Mouse (Mus musculus) liver, postnatal 0 days (tissue): ENCODE measurements around the gene Zmat3. TPM values are rescaled to one million over a fixed set of nuclear protein-coding genes. Genes with fewer than 3 reads are reported as not detected.
A peak's percentile ranks its signal among the peaks of the same experiment; 100 is the strongest.

Experiments
- ATAC-seq: fragments of 200-750 bp; cut with Nextera tagmentation; 2 replicates; pipeline ENCODE4 v1.8.0; 2017; ENCODE audit warnings: mild to moderate bottlenecking, moderate library complexity
- DNase-seq: peaks from one replicate; pipeline ENCODE4 v3.0.0-alpha.2; 2016
- H3K27ac ChIP-seq: fragments of 300-500 bp; sonication (generic); 2 replicates; pipeline ENCODE4 v1.5.1; 2014; ENCODE audit warnings: antibody characterized with exemption, moderate library complexity, mild to moderate bottlenecking, low read depth
- H3K27me3 ChIP-seq: fragments of 300-500 bp; sonication (generic); 2 replicates; pipeline ENCODE4 v1.6.1; 2014; ENCODE audit warnings: low read length, control low read depth, mixed read lengths; ENCODE audit not compliant: insufficient read depth
- H3K36me3 ChIP-seq: fragments of 300-500 bp; sonication (generic); replicated peaks from 2 replicates; pipeline ENCODE4 v1.6.1; 2014; ENCODE audit warnings: mild to moderate bottlenecking, control low read depth, low read length, moderate library complexity, mixed read lengths; ENCODE audit not compliant: insufficient read depth
- H3K4me1 ChIP-seq: fragments of 300-500 bp; sonication (generic); 2 replicates; pipeline ENCODE4 v1.6.1; 2014; ENCODE audit warnings: antibody characterized with exemption, mild to moderate bottlenecking, control low read depth; ENCODE audit not compliant: insufficient read depth
- H3K4me2 ChIP-seq: fragments of 300-500 bp; sonication (generic); 2 replicates; pipeline ENCODE4 v1.6.1; 2014; ENCODE audit warnings: low read depth, mild to moderate bottlenecking, low read length, moderate library complexity, mixed read lengths
- H3K4me3 ChIP-seq: fragments of 300-500 bp; sonication (generic); 2 replicates; pipeline ENCODE4 v1.5.1; 2014; ENCODE audit warnings: low read depth, low read length
- H3K9ac ChIP-seq: fragments of 300-500 bp; sonication (generic); replicated peaks from 2 replicates; pipeline ENCODE4 v1.6.1; 2014; ENCODE audit warnings: mild to moderate bottlenecking, moderate library complexity
- H3K9me3 ChIP-seq: fragments of 300-500 bp; sonication (generic); 2 replicates; pipeline ENCODE4 v1.6.1; 2016; ENCODE audit warnings: mild to moderate bottlenecking, control low read depth, low read length, mixed read lengths
- CTCF ChIP-seq: sonication (generic); IDR thresholded peaks from 2 replicates; pipeline ENCODE4 v1.5.1; 2016; ENCODE audit warnings: antibody characterized with exemption, low read depth
- EP300 ChIP-seq: IDR thresholded peaks from 2 replicates; pipeline ENCODE4 v1.6.1; 2016; ENCODE audit warnings: antibody characterized with exemption, low read depth, mild to moderate bottlenecking
- WGBS: fragments of 180-500 bp; shearing (Covaris S2); extraction: QIAGEN DNeasy Blood & Tissue Kit; methylation state at CpG from one replicate; pipeline ENCODE4 v1.1.7; 2014; ENCODE audit not compliant: insufficient replicate concordance; 5-methylcytosine and 5-hydroxymethylcytosine counted together
- polyA plus RNA-seq: library from polyadenylated mRNA; unstranded; fragments of >200 nt; fragmentation: Nextera tagmentation; extraction: Ambion mirVana; gene quantifications from 2 replicates; pipeline ENCODE4 v1.2.1, GENCODE M21; 2015

The Zmat3 gene
- polyA plus RNA-seq, 1 experiment from 2014 or later: 0.62 TPM

- Histone ChIP-seq H3K27ac (no peak overlapping the region), H3K9ac (no peak overlapping the region), H3K36me3 (no peaks in the 10 kb centered on the region), H3K9me3 (no peaks in the 10 kb centered on the region), H3K4me1 (peaks cover 29% of the 10 kb centered on the region), H3K27me3 (no peaks in the 10 kb centered on the region), H3K4me2 (no peak overlapping the region), H3K4me3 (no peak overlapping the region)
- TF ChIP-seq EP300 (no peak), CTCF (no peak)
- DNase-seq: no peak
- ATAC-seq: no peak
- WGBS: 70% methylated on average over 7 of the region's 7 CpGs
Measured at GRCm38 (mm10) chr3:32402990-32403885, 37.4 kb upstream of the Zmat3 start.

DNA sequence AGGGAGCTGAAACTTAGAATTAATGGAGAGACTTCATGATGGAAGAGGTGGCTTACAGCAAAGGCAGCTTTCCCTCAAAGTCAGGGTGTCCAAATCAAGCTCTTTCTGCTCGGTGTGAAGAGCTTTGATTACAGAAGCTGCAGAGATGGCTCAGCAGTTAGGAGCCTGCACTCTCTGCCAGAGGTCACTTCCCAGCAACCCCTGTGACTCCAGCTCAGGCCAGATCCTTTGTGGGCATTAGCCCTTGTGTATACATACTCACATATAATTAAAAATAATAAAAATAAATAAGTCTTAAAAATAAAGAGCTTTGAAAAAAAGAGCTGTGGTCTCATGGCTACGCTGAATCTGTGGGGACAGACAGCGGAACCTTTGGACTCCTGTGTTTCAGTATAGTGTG lies 35.8 kb upstream of the Zmat3 start:
- Histone ChIP-seq H3K27me3 (no peaks in the 10 kb centered on the region), H3K27ac (no peak overlapping the region), H3K4me1 (peaks cover 29% of the 10 kb centered on the region), H3K9ac (no peak overlapping the region), H3K36me3 (no peaks in the 10 kb centered on the region), H3K4me3 (no peak overlapping the region), H3K9me3 (no peaks in the 10 kb centered on the region), H3K4me2 (no peak overlapping the region)
- ATAC-seq: no peak
- WGBS: 61% methylated on average over 3 of the region's 3 CpGs
- TF ChIP-seq CTCF: no peak
- no peak for TF ChIP-seq EP300
- DNase-seq: no peak

GRCm38 (mm10) chr3:32399931-32400330 lies 34.1 kb upstream of the Zmat3 start:
- TF ChIP-seq CTCF (no peak), EP300 (no peak)
- ATAC-seq (no peak), DNase-seq (no peak)
- WGBS: 70% methylated on average over 2 of the region's 2 CpGs
- Histone ChIP-seq H3K9ac (no peak overlapping the region), H3K4me1 (peaks cover 29% of the 10 kb centered on the region), H3K4me3 (no peak overlapping the region), H3K9me3 (no peaks in the 10 kb centered on the region), H3K27ac (no peak overlapping the region), H3K4me2 (no peak overlapping the region), H3K27me3 (no peaks in the 10 kb centered on the region), H3K36me3 (no peaks in the 10 kb centered on the region)

- Histone ChIP-seq H3K4me2 (no peak overlapping the region), H3K9me3 (no peaks in the 10 kb centered on the region), H3K9ac (no peak overlapping the region), H3K36me3 (no peaks in the 10 kb centered on the region), H3K27ac (no peak overlapping the region), H3K27me3 (no peaks in the 10 kb centered on the region), H3K4me1 (peaks cover 32% of the 10 kb centered on the region), H3K4me3 (no peak overlapping the region)
- no peak for ATAC-seq
- 43% methylated on average over 4 of the region's 4 CpGs for WGBS
- no peak for TF ChIP-seq CTCF
- no peak for TF ChIP-seq EP300
- no peak for DNase-seq
Measured at GRCm38 (mm10) chr3:32399381-32399780, 33.6 kb upstream of the Zmat3 start.

- Histone ChIP-seq H3K4me2 (peak overlapping the region; percentile 81), H3K9ac (no peak overlapping the region), H3K9me3 (no peaks in the 10 kb centered on the region), H3K27me3 (no peaks in the 10 kb centered on the region), H3K4me3 (peak overlapping the region; percentile 84), H3K36me3 (no peaks in the 10 kb centered on the region), H3K4me1 (peaks cover 31% of the 10 kb centered on the region), H3K27ac (0 out of 2 replicates have a peak overlapping the region, but pooled peaks have one; percentile 36)
- DNase-seq (no peak), ATAC-seq (no peak)
- TF ChIP-seq EP300 (no peak), CTCF (no peak)
- 30% methylated on average over 4 of the region's 4 CpGs for WGBS
Measured at GRCm38 (mm10) chr3:32398623-32399022, 32.8 kb upstream of the Zmat3 start.

GRCm38 (mm10) chr3:32398175-32398538 lies 32.3 kb upstream of the Zmat3 start:
- Histone ChIP-seq H3K36me3 (no peaks in the 10 kb centered on the region), H3K27ac (peak overlapping the region; percentile 100), H3K4me1 (peaks cover 36% of the 10 kb centered on the region), H3K4me3 (peak overlapping the region; percentile 84), H3K9me3 (no peaks in the 10 kb centered on the region), H3K9ac (peak overlapping the region; percentile 97), H3K4me2 (peak overlapping the region; percentile 81), H3K27me3 (no peaks in the 10 kb centered on the region)
- under 1% methylated on average over 7 of the region's 7 CpGs for WGBS
- no peak for DNase-seq
- TF ChIP-seq CTCF (no peak), EP300 (no peak)
- ATAC-seq: no peak
